Mouse (Mus musculus): ENCODE measurements around the gene Aldh18a1.
A peak's percentile ranks its signal among the peaks of the same experiment; 100 is the strongest.
"Not testable (repeated sequence)": the region's sequence is repeated elsewhere in the genome, so short reads cannot be mapped to it uniquely, and the experiment has no call there.

Aldh18a1 gene

GRCm38 (mm10) chr19:40586908-40587307 lies 1.4 kb downstream of the Aldh18a1 start:
- peak; percentile 3 for DNase-seq (ENCODE audit: low spot score)

- DNase-seq (ENCODE audit: low spot score), result no peak
Observed at GRCm38 (mm10) chr19:40581662-40582061, 6.6 kb downstream of the Aldh18a1 start.

- DNase-seq (ENCODE audit: low spot score), result no peak
Observed at GRCm38 (mm10) chr19:40580902-40581301, 7.4 kb downstream of the Aldh18a1 start.

DNA sequence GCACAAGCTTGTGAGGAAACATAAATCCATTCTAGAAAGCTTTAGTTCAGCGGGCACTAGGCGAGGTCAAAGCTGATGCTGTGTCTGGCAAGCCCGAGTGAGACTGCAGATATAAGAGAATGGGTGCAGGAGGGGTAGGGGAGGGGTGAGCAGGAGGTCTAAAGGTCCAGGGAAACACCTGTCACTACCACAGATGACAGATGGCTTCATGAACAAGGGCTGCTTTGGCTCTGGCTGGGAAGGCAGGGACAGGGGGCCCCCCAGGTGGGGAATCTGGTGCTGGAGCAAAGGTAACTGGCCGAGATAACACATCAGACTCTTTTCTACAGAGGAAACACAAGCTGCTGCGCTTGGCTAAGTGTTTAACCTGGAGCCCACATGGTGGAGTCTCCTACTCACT lies 12.8 kb downstream of the Aldh18a1 start:
- DNase-seq (ENCODE audit: low spot score), result no peak

DNA sequence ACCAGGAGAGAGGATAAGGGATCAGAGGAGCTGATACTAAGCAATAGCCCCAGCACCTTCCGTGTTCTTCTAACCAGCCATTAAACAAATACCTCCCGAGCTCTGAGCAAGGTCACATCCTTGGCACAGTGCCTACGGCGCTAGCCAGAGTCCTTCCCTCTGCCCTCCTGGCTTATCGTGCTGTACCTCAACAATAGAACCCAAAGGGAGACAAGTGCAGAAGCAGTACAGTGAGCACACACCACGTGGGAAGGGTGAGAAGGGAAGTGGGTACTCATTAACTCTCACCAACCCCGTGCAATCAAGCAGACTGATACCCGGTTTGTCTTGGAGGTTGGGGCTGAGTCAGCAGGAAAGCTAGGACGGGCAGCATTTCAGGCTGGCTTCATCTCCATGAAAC lies 17.5 kb downstream of the Aldh18a1 start:
- no peak for DNase-seq (ENCODE audit: low spot score)

GRCm38 (mm10) chr19:40567616-40568015 lies 20.6 kb downstream of the Aldh18a1 start:
- no peak for DNase-seq (ENCODE audit: low spot score)

GRCm38 (mm10) chr19:40563880-40564645 lies 24.2 kb downstream of the Aldh18a1 start:
- no peak for DNase-seq (ENCODE audit: low spot score)

DNA sequence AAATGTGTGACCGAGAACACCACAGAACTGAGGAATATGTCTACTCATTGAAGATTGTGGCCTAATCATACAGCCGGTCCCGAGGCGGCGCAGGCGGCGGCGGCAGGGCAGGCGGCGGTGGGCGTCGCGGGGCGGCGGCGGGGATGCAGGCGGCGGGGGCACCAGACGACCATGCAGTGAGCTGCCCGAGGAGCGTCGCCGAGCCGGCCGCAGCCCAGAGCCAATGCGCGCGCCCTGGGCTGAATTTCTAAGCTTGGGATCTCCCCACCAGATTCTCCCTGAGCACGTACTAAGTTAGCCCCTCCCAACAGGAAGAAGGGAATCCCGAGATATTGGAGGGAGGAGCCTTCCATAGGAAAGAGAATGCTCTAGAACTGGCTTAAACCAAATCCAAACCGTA lies 26.7 kb downstream of the Aldh18a1 start:
- DNase-seq (ENCODE audit: low spot score), result not testable (repeated sequence)

DNA sequence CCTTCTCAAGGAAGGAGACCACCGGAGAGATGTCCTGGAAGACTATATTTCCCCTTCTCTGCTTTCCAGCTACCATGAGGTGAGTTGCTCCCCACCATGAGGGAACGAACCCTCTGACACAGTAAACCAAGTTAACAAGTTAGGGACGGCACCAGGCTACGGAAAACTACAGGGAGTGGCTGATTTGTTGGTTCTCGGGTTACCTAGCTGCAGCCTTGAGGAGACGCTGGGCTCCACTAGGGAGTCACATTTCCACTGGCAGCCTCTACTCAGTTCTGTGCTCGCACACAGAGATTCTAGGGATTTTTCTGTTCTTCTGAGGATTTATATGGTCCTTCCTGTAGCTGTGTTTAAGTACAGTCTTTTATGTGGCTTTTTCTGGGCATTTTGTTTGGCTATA lies 32.2 kb downstream of the Aldh18a1 start:
- no peak for DNase-seq (ENCODE audit: low spot score)

- no peak for DNase-seq (ENCODE audit: low spot score)
Observed at GRCm38 (mm10) chr19:40555136-40555535, 33.1 kb downstream of the Aldh18a1 start.

GRCm38 (mm10) chr19:40554343-40554742 lies 33.9 kb downstream of the Aldh18a1 start:
- DNase-seq (ENCODE audit: low spot score), result no peak

DNA sequence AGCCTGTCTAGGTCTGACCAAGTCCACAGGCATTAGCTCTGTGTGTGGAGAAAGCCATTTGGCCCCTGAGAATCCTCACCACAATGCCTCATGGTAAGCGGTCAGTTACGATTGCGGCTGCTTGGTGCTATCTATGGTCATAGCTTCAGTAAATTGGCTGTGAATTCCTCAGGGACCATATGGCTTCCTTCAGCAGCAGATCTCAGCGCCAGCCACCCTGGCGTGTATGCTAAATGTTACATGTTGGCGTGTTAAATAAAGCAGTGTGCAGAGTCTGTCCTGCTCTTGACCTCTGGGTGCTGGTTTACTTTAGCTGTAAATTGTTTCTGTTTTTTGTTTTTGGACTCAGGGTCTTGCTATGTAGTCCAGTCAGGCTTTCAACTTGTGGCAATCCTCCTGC lies 34.4 kb downstream of the Aldh18a1 start:
- DNase-seq (ENCODE audit: low spot score), result no peak

DNA sequence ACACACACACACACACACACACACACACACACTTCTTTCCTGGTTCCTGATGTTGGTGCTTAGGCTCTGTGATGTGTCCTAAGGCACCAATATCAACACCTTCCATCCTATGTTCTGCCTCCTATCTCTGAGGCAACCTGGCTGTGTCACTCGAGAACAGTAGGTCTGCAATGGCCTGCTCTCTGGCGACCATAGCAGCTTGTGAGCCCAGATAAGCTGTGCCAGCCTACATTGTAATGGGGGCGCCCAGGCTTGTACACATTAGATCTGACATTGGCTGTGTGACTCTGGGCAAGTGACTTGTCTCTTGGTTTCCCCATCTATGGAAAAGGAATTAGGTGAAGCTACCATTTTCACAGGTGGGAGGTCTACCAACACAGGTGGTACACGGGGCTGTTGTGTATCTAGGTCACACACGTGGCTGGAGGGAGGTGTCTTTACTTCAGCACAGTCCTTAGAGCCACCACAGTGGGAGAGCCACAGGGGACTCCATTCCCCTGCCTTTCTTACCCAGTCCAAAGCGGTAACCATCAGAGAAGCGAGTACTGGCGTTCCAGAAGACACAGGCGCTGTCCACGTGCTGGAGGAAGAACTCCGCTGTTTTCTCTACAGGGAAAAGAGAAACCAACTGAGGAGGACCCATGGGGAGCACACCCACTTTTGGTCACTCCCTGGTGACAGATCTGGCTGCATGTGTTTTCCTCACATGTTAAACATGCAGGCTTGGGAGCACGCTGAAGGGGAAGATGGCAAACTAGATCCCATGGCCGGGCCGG lies 35.1 kb downstream of the Aldh18a1 start:
- DNase-seq (ENCODE audit: low spot score), result no peak

- DNase-seq (ENCODE audit: low spot score), result no peak
Observed at GRCm38 (mm10) chr19:40549516-40550135, 38.6 kb downstream of the Aldh18a1 start.

GRCm38 (mm10) chr19:40548796-40549515 lies 39.3 kb downstream of the Aldh18a1 start:
- DNase-seq (ENCODE audit: low spot score), result peak; percentile 49

GRCm38 (mm10) chr19:40548386-40548785 lies 39.9 kb downstream of the Aldh18a1 start:
- DNase-seq (ENCODE audit: low spot score), result no peak

GRCm38 (mm10) chr19:40544856-40545255 lies 43.4 kb downstream of the Aldh18a1 start:
- peak; percentile 83 for DNase-seq (ENCODE audit: low spot score)

DNA sequence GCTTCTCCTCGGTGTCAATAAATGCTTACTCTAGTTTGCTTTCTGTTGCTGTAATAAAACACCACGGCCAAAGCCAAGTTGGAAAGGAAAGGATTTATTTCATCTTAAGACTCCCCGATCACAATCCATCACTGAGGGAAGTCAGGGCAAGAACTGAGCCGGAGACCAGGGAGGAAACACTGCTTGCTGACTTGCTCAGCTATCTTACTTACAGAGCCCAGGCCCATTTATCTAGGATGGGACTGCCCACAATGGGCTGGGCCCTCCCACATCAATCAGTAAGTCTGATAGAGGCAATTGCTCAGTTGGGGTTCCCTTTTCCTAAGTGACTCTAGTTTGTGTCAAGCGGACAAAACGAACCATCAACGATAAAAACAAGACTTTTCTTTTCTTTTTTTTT lies 45.5 kb downstream of the Aldh18a1 start:
- no peak for DNase-seq (ENCODE audit: low spot score)

DNA sequence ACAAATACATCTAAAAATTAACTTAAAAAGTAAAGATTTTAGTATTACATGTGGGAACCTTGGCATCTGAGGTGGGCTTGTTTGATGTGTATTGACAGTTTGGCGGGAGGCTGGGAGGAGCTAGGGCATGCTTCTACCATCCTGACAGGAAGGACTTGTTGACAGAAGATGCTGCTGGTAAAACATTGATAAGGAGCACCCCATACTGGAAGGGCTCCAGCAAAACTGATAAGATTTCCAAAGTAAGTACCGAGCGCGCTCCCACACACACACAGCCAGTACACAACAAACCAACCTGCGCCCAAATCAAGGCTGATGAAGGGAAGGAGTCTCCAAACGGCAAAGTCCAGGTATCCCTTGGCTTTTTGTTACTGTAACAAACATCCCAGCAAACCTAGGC lies 51.7 kb downstream of the Aldh18a1 start:
- DNase-seq (ENCODE audit: low spot score), result no peak

- DNase-seq (ENCODE audit: low spot score), result no peak
Observed at GRCm38 (mm10) chr19:40532525-40532924, 55.7 kb downstream of the Aldh18a1 start.

DNA sequence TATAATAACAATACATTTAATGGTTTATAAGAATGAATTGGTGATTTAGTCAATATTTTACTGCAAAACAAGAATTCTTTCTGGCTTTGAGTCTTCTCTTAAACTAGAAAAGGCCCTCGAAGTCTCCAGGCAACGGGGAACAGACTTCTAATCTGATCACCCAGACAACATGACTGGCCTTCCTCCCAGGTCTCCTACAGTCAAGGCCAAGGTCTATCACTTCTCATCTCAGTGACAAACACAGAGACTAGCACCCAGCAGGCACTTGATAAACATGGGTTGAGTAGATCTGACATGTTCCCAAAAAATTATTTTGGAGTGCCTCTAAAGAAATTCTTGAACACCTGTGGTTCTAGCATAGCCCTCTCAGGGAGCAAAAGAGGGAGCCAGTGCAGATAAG lies 57.9 kb downstream of the Aldh18a1 start:
- no peak for DNase-seq (ENCODE audit: low spot score)

DNA sequence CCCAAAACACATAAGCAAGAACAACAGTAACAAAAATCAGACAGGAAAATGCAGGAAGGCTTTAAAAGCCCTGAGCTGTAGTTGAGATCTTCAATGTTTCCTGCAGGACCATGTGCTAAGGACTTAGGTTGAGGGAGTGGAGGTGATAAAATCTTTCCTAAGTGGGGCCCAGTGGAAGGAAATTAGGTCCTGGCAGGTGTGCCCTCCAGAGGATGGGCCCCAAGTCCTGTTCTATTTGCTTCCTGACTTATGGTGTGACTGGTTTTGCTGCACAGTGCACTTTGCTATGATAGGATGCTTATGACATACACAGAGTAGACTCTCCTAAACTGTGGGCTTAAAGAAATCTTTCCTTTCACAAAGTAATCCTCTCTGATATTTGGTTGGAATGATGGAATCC lies 60.0 kb downstream of the Aldh18a1 start:
- DNase-seq (ENCODE audit: low spot score), result no peak
